Mouse (Mus musculus): ENCODE data around the gene Tor4a. TPM values are rescaled to one million over a fixed set of nuclear protein-coding genes. Genes with fewer than 3 reads are reported as not detected.

Gene Tor4a
- polyA plus RNA-seq, 1 experiment from 2014 or later = 0.66 TPM

GRCm38 (mm10) chr2:25175690-25176078, 21.0 kb downstream of the Tor4a start:
- Histone ChIP-seq H3K27me3 (no peaks in the 10 kb centered on the region), H3K4me2 (no peak overlapping the region), H3K9ac (no peak overlapping the region), H3K4me1 (peaks cover 69% of the 10 kb centered on the region), H3K4me3 (no peak overlapping the region), H3K36me3 (ENCODE audit: poor library complexity, severe bottlenecking) (no peaks in the 10 kb centered on the region), H3K27ac (no peak overlapping the region), H3K9me3 (replicated peaks) (no peaks in the 10 kb centered on the region)
- ATAC-seq = no peak
- WGBS = 90% methylated on average over 4 of the region's 4 CpGs

GRCm38 (mm10) chr2:25174866-25175689, 21.6 kb downstream of the Tor4a start:
- WGBS = 61% methylated on average over 7 of the region's 7 CpGs
- Histone ChIP-seq H3K36me3 (ENCODE audit: poor library complexity, severe bottlenecking) (no peaks in the 10 kb centered on the region), H3K27me3 (no peaks in the 10 kb centered on the region), H3K4me1 (peaks cover 73% of the 10 kb centered on the region), H3K4me3 (no peak overlapping the region), H3K9me3 (replicated peaks) (no peaks in the 10 kb centered on the region), H3K4me2 (no peak overlapping the region), H3K9ac (no peak overlapping the region), H3K27ac (no peak overlapping the region)
- ATAC-seq = no peak

- ATAC-seq = no peak
- 94% methylated on average over 4 of the region's 4 CpGs for WGBS
- Histone ChIP-seq H3K9ac (no peak overlapping the region), H3K9me3 (replicated peaks) (no peaks in the 10 kb centered on the region), H3K4me2 (no peak overlapping the region), H3K4me1 (peaks cover 73% of the 10 kb centered on the region), H3K27me3 (no peaks in the 10 kb centered on the region), H3K36me3 (ENCODE audit: poor library complexity, severe bottlenecking) (no peaks in the 10 kb centered on the region), H3K4me3 (no peak overlapping the region), H3K27ac (no peak overlapping the region)
Observed at GRCm38 (mm10) chr2:25173821-25174220, 22.9 kb downstream of the Tor4a start.

GRCm38 (mm10) chr2:25172629-25173028, 24.1 kb downstream of the Tor4a start:
- Histone ChIP-seq H3K27ac (no peak overlapping the region), H3K36me3 (ENCODE audit: poor library complexity, severe bottlenecking) (no peaks in the 10 kb centered on the region), H3K4me1 (peaks cover 73% of the 10 kb centered on the region), H3K9me3 (replicated peaks) (no peaks in the 10 kb centered on the region), H3K4me3 (no peak overlapping the region), H3K27me3 (no peaks in the 10 kb centered on the region), H3K4me2 (no peak overlapping the region), H3K9ac (no peak overlapping the region)
- no peak for ATAC-seq
- WGBS = 83% methylated on average over 8 of the region's 8 CpGs

GRCm38 (mm10) chr2:25171769-25172153, 24.9 kb downstream of the Tor4a start:
- Histone ChIP-seq H3K4me1 (peaks cover 72% of the 10 kb centered on the region), H3K4me3 (no peak overlapping the region), H3K9me3 (replicated peaks) (no peaks in the 10 kb centered on the region), H3K4me2 (no peak overlapping the region), H3K27me3 (no peaks in the 10 kb centered on the region), H3K9ac (no peak overlapping the region), H3K36me3 (ENCODE audit: poor library complexity, severe bottlenecking) (no peaks in the 10 kb centered on the region), H3K27ac (no peak overlapping the region; the same call in 1 of the 2 replicates)
- WGBS = 79% methylated on average over 1 of the region's 1 CpGs
- ATAC-seq = no peak

GRCm38 (mm10) chr2:25171101-25171768, 25.5 kb downstream of the Tor4a start:
- no peak for ATAC-seq

GRCm38 (mm10) chr2:25170326-25171100, 26.2 kb downstream of the Tor4a start:
- no peaks in the 10 kb centered on the region for H3K36me3 ChIP-seq (ENCODE audit: poor library complexity, severe bottlenecking)
- H3K27ac ChIP-seq = peak overlapping the region; percentile 33; the same call in 1 of the 2 replicates
- no peak; the same call in 1 of the 2 replicates for ATAC-seq
- H3K4me3 ChIP-seq = no peak overlapping the region
- H3K9ac ChIP-seq = no peak overlapping the region
- peaks cover 60% of the 10 kb centered on the region for H3K4me1 ChIP-seq
- no peaks in the 10 kb centered on the region for H3K9me3 ChIP-seq (replicated peaks)
- WGBS = 68% methylated on average over 10 of the region's 10 CpGs
- no peaks in the 10 kb centered on the region for H3K27me3 ChIP-seq
- H3K4me2 ChIP-seq = no peak overlapping the region

More at GRCm38 (mm10) chr2:25171101-25171768, 25.5 kb downstream of the Tor4a start:
- H3K9me3 ChIP-seq (replicated peaks) = no peaks in the 10 kb centered on the region
- no peaks in the 10 kb centered on the region for H3K36me3 ChIP-seq (ENCODE audit: poor library complexity, severe bottlenecking)
- H3K4me1 ChIP-seq = peaks cover 67% of the 10 kb centered on the region
- no peak overlapping the region for H3K9ac ChIP-seq
- no peak overlapping the region for H3K4me3 ChIP-seq
- 86% methylated on average over 6 of the region's 6 CpGs for WGBS
- no peak overlapping the region for H3K27ac ChIP-seq
- no peaks in the 10 kb centered on the region for H3K27me3 ChIP-seq
- H3K4me2 ChIP-seq = no peak overlapping the region

GRCm38 (mm10) chr2:25169778-25170177, 26.9 kb downstream of the Tor4a start:
- H3K27me3 ChIP-seq = no peaks in the 10 kb centered on the region
- peaks cover 53% of the 10 kb centered on the region for H3K4me1 ChIP-seq
- 11% methylated on average over 5 of the region's 5 CpGs for WGBS
- H3K9ac ChIP-seq = no peak overlapping the region
- ATAC-seq = no peak
- H3K4me2 ChIP-seq = no peak overlapping the region
- H3K9me3 ChIP-seq (replicated peaks) = no peaks in the 10 kb centered on the region
- peak overlapping the region; percentile 33 for H3K27ac ChIP-seq
- H3K36me3 ChIP-seq (ENCODE audit: poor library complexity, severe bottlenecking) = no peaks in the 10 kb centered on the region
- no peak overlapping the region for H3K4me3 ChIP-seq

GRCm38 (mm10) chr2:25168665-25168978, 28.1 kb downstream of the Tor4a start:
- peak overlapping the region; percentile 48 for H3K4me3 ChIP-seq
- no peaks in the 10 kb centered on the region for H3K36me3 ChIP-seq (ENCODE audit: poor library complexity, severe bottlenecking)
- H3K4me2 ChIP-seq = peak overlapping the region; percentile 79
- peak overlapping the region; percentile 89 for H3K27ac ChIP-seq
- H3K4me1 ChIP-seq = peaks cover 56% of the 10 kb centered on the region
- 5% methylated on average over 2 of the region's 2 CpGs for WGBS
- peak overlapping the region; percentile 71 for H3K9ac ChIP-seq
- no peaks in the 10 kb centered on the region for H3K9me3 ChIP-seq (replicated peaks)
- ATAC-seq = no peak
- H3K27me3 ChIP-seq = no peaks in the 10 kb centered on the region

GRCm38 (mm10) chr2:25167919-25168664, 28.6 kb downstream of the Tor4a start:
- no peaks in the 10 kb centered on the region for H3K9me3 ChIP-seq (replicated peaks)
- peaks cover 61% of the 10 kb centered on the region for H3K4me1 ChIP-seq

GRCm38 (mm10) chr2:25167481-25167880, 29.2 kb downstream of the Tor4a start:
- Histone ChIP-seq H3K9ac (peak overlapping the region; percentile 71), H3K27me3 (no peaks in the 10 kb centered on the region), H3K4me1 (peaks cover 62% of the 10 kb centered on the region), H3K27ac (peak overlapping the region; percentile 89), H3K4me3 (peak overlapping the region; percentile 48), H3K4me2 (peak overlapping the region; percentile 79), H3K9me3 (replicated peaks) (no peaks in the 10 kb centered on the region), H3K36me3 (ENCODE audit: poor library complexity, severe bottlenecking) (no peaks in the 10 kb centered on the region)
- 21% methylated on average over 4 of the region's 4 CpGs for WGBS
- peak; percentile 42 for ATAC-seq

More at GRCm38 (mm10) chr2:25167919-25168664, 28.6 kb downstream of the Tor4a start:
- Histone ChIP-seq H3K27me3 (no peaks in the 10 kb centered on the region), H3K4me3 (peak overlapping the region; percentile 48), H3K4me2 (peak overlapping the region; percentile 79), H3K36me3 (ENCODE audit: poor library complexity, severe bottlenecking) (no peaks in the 10 kb centered on the region), H3K9ac (peak overlapping the region; percentile 71), H3K27ac (peak overlapping the region; percentile 89)
- ATAC-seq = peak; percentile 78
- under 1% methylated on average over 35 of the region's 41 CpGs for WGBS
